Mouse (Mus musculus) granulocyte monocyte progenitor cell, adult 5-6 weeks (primary cell): ENCODE data around the gene Hc. TPM values are rescaled to one million over a fixed set of nuclear protein-coding genes. Genes with fewer than 3 reads are reported as not detected.

Experiments used
- ATAC-seq: replicated peaks from 2 replicates; pipeline ENCODE4 v1.8.0; 2016; ENCODE audit warnings: mild to moderate bottlenecking, moderate TSS enrichment, inconsistent platforms; ENCODE audit not compliant: poor library complexity, severe bottlenecking
- total RNA-seq, 2 experiments: library from RNA; stranded (forward) in 1 of 2; stranded (reverse) in 1 of 2; fragments of 200-712, 200-1000 nt in 1 of 2; fragments of >200 nt in 1 of 2; fragmentation: Nextera tagmentation in 1 of 2; gene quantifications; 2 replicates each; pipeline ENCODE4 v1.2.3; 2014 to 2017

Gene Hc
- total RNA-seq, 2 experiments from 2014 or later, result not detected

GRCm38 (mm10) chr2:34979459-34980011, 81.7 kb downstream of the Hc start:
- peak; percentile 9; the same call in 1 of the 2 replicates for ATAC-seq

GRCm38 (mm10) chr2:34978226-34978625, 83.0 kb downstream of the Hc start:
- ATAC-seq, result 0 out of 2 replicates have a peak, but pooled peaks have one; percentile 6

- ATAC-seq, result peak; percentile 82
These were observed 84.1 kb downstream of the Hc start for GRCm38 (mm10) chr2:34976945-34977658.

GRCm38 (mm10) chr2:34976447-34976846, 84.8 kb downstream of the Hc start:
- peak; percentile 75 for ATAC-seq

- no peak for ATAC-seq
These were observed 88.2 kb downstream of the Hc start for GRCm38 (mm10) chr2:34973087-34973486.

GRCm38 (mm10) chr2:34971080-34971888, 90.0 kb downstream of the Hc start:
- no peak for ATAC-seq

- ATAC-seq, result peak; percentile 92
These were observed 91.0 kb downstream of the Hc start for GRCm38 (mm10) chr2:34970092-34970750.

- no peak for ATAC-seq
These were observed 92.1 kb downstream of the Hc start for GRCm38 (mm10) chr2:34969166-34969565.

- ATAC-seq, result no peak
These were observed 94.8 kb downstream of the Hc start for GRCm38 (mm10) chr2:34966243-34966934.

- no peak for ATAC-seq
These were observed 95.4 kb downstream of the Hc start for GRCm38 (mm10) chr2:34965806-34966205.

- ATAC-seq, result peak; percentile 70
These were observed 95.9 kb downstream of the Hc start for GRCm38 (mm10) chr2:34965293-34965692.

GRCm38 (mm10) chr2:34964651-34965050, 96.6 kb downstream of the Hc start:
- no peak for ATAC-seq

GRCm38 (mm10) chr2:34964230-34964629, 97.0 kb downstream of the Hc start:
- no peak for ATAC-seq

- ATAC-seq, result peak; percentile 54
These were observed 97.8 kb downstream of the Hc start for GRCm38 (mm10) chr2:34963371-34963956.

- 0 out of 2 replicates have a peak, but pooled peaks have one; percentile 10 for ATAC-seq
These were observed 98.3 kb downstream of the Hc start for GRCm38 (mm10) chr2:34962893-34963292.

- no peak for ATAC-seq
These were observed 99.0 kb downstream of the Hc start for GRCm38 (mm10) chr2:34962211-34962610.

GRCm38 (mm10) chr2:34961481-34962036, 99.7 kb downstream of the Hc start, which contains the start of gene Traf1:
Gene Traf1, minus strand, starts transcription at chr2:34961772.
- peak; percentile 41 for ATAC-seq

- no peak for ATAC-seq
These were observed 100.3 kb downstream of the Hc start for GRCm38 (mm10) chr2:34960966-34961365.

- no peak for ATAC-seq
These were observed 100.8 kb downstream of the Hc start for GRCm38 (mm10) chr2:34960466-34960865.
